Mouse (Mus musculus) CH12.LX (cell line): ENCODE results near the gene Zdhhc8. TPM values are rescaled to one million over a fixed set of nuclear protein-coding genes. Genes with fewer than 3 reads are reported as not detected.

ENCODE experiments used
- DNase-seq: peaks from one replicate; pipeline ENCODE4 v3.0.0-alpha.2; 2013; ENCODE audit errors: extremely low read depth
- H3K27ac ChIP-seq: 2 replicates; pipeline ENCODE4 v1.5.1; 2012; ENCODE audit warnings: low read depth, mild to moderate bottlenecking, control low read depth, moderate library complexity; ENCODE audit not compliant: insufficient read depth
- H3K27me3 ChIP-seq: replicated peaks from 2 replicates; pipeline ENCODE3; 2012; ENCODE audit warnings: inconsistent platforms
- H3K36me3 ChIP-seq, 2 experiments: replicated peaks in 1 of 2; 2 replicates each; pipeline versions ENCODE3 to v1.6.1; 2012; ENCODE audit warnings: inconsistent platforms in 1 of 2, low read length in 1 of 2, mild to moderate bottlenecking in 1 of 2, mixed read lengths in 1 of 2, moderate library complexity in 1 of 2; ENCODE audit not compliant: control insufficient read depth in 1 of 2, insufficient read depth in 1 of 2
- H3K4me1 ChIP-seq, 2 experiments: 2 replicates each; pipeline ENCODE4 v1.6.1; 2012; ENCODE audit warnings: inconsistent platforms in 1 of 2, moderate library complexity in 1 of 2; ENCODE audit not compliant: insufficient read depth in 2 of 2, control insufficient read depth in 1 of 2
- H3K4me2 ChIP-seq: 2 replicates; pipeline ENCODE4 v1.6.1; 2012; ENCODE audit warnings: low read depth, mild to moderate bottlenecking, control low read depth; ENCODE audit not compliant: poor library complexity, insufficient read depth, severe bottlenecking
- H3K4me3 ChIP-seq, 3 experiments: fragments of 150-350 bp in 1 of 3; sonication (generic) in 1 of 3; replicated peaks in 1 of 3; 2 replicates each; pipeline versions ENCODE3 to v1.5.1; 2011 to 2012; ENCODE audit warnings: low read depth in 2 of 3, low read length in 2 of 3, mild to moderate bottlenecking in 2 of 3, moderate library complexity in 2 of 3, control low read depth in 1 of 3, improper control_type of control experiment in 1 of 3, inconsistent platforms in 1 of 3, mixed read lengths in 1 of 3; ENCODE audit not compliant: poor library complexity in 1 of 3
- H3K79me2 ChIP-seq: replicated peaks from 2 replicates; pipeline ENCODE4 v1.6.1; 2012; ENCODE audit warnings: mild to moderate bottlenecking, moderate library complexity; ENCODE audit not compliant: control insufficient read depth, poor library complexity, insufficient read depth, severe bottlenecking; ENCODE audit errors: extremely low read depth
- H3K9ac ChIP-seq: 2 replicates; pipeline ENCODE4 v1.6.1; 2012; ENCODE audit warnings: low read depth, mild to moderate bottlenecking, control low read depth, moderate library complexity; ENCODE audit not compliant: insufficient read depth
- H3K9me3 ChIP-seq: replicated peaks from 2 replicates; pipeline ENCODE3; 2012; ENCODE audit warnings: low read length, inconsistent platforms, mixed read lengths
- CHD2 ChIP-seq: IDR thresholded peaks from 2 replicates; pipeline ENCODE4 v1.6.1; 2011; ENCODE audit warnings: low read length, improper control_type of control experiment
- CTCF ChIP-seq, 2 experiments: IDR thresholded peaks in 1 of 2; conservative IDR thresholded peaks in 1 of 2; 2 replicates each; pipeline ENCODE4 v1.5.1; 2011 to 2012; ENCODE audit warnings: low read depth in 2 of 2, low read length in 2 of 2, improper control_type of control experiment in 1 of 2, inconsistent platforms in 1 of 2, mild to moderate bottlenecking in 1 of 2, moderate library complexity in 1 of 2
- GABPA ChIP-seq: IDR thresholded peaks from 2 replicates; pipeline ENCODE4 v1.6.1; 2012; ENCODE audit warnings: low read depth, low read length, improper control_type of control experiment, inconsistent platforms; ENCODE audit not compliant: insufficient replicate concordance
- HCFC1 ChIP-seq: IDR thresholded peaks from 2 replicates; pipeline ENCODE4 v1.6.1; 2012; ENCODE audit warnings: low read depth, mild to moderate bottlenecking, inconsistent platforms, low read length, improper control_type of control experiment
- JUN ChIP-seq: IDR thresholded peaks from 2 replicates; pipeline ENCODE4 v1.6.1; 2011; ENCODE audit warnings: low read depth, mild to moderate bottlenecking, low read length, improper control_type of control experiment, moderate library complexity; ENCODE audit not compliant: insufficient read depth
- KAT2A ChIP-seq: IDR thresholded peaks from 2 replicates; pipeline ENCODE4 v1.6.1; 2012; ENCODE audit warnings: low read length, improper control_type of control experiment, inconsistent platforms; ENCODE audit not compliant: insufficient replicate concordance
- MAFK ChIP-seq: IDR thresholded peaks from 2 replicates; pipeline ENCODE4 v1.6.1; 2011; ENCODE audit warnings: low read length, improper control_type of control experiment; ENCODE audit not compliant: insufficient replicate concordance
- MAZ ChIP-seq: IDR thresholded peaks from 2 replicates; pipeline ENCODE4 v1.6.1; 2012; ENCODE audit warnings: low read depth, mild to moderate bottlenecking, inconsistent platforms, low read length, improper control_type of control experiment, moderate library complexity
- MEF2A ChIP-seq: IDR thresholded peaks from 2 replicates; pipeline ENCODE4 v1.6.1; 2014; ENCODE audit warnings: low read depth, mild to moderate bottlenecking, inconsistent platforms, low read length, improper control_type of control experiment, borderline replicate concordance
- MYC ChIP-seq: IDR thresholded peaks from 2 replicates; pipeline ENCODE4 v1.6.1; 2011; ENCODE audit warnings: low read depth, mild to moderate bottlenecking, improper control_type of control experiment, low read length
- NRF1 ChIP-seq: IDR thresholded peaks from 2 replicates; pipeline ENCODE4 v1.6.1; 2014; ENCODE audit warnings: low read depth, mild to moderate bottlenecking, inconsistent platforms, low read length, improper control_type of control experiment, moderate library complexity
- PAX5 ChIP-seq: IDR thresholded peaks from 2 replicates; pipeline ENCODE4 v1.6.1; 2012; ENCODE audit warnings: low read length, inconsistent platforms, mixed read lengths
- POLR2A ChIP-seq: IDR thresholded peaks from 2 replicates; pipeline ENCODE4 v1.6.1; 2011; ENCODE audit warnings: low read depth, mild to moderate bottlenecking, improper control_type of control experiment, low read length
- RAD21 ChIP-seq: IDR thresholded peaks from 2 replicates; pipeline ENCODE4 v1.6.1; 2011; ENCODE audit warnings: low read depth, mild to moderate bottlenecking, low read length, improper control_type of control experiment, moderate library complexity
- RCOR1 ChIP-seq: conservative IDR thresholded peaks from 2 replicates; pipeline ENCODE4 v1.6.1; 2012; ENCODE audit warnings: low read depth, mild to moderate bottlenecking, inconsistent platforms, low read length, improper control_type of control experiment
- SIN3A ChIP-seq: IDR thresholded peaks from 2 replicates; pipeline ENCODE4 v1.6.1; 2012; ENCODE audit warnings: low read length, improper control_type of control experiment, inconsistent platforms
- TBP ChIP-seq: conservative IDR thresholded peaks from 2 replicates; pipeline ENCODE4 v1.6.1; 2011; ENCODE audit warnings: low read depth, low read length, improper control_type of control experiment
- TCF12 ChIP-seq: IDR thresholded peaks from 2 replicates; pipeline ENCODE4 v1.6.1; 2014; ENCODE audit warnings: low read depth, mild to moderate bottlenecking, inconsistent platforms, low read length, improper control_type of control experiment
- USF2 ChIP-seq: conservative IDR thresholded peaks from 2 replicates; pipeline ENCODE4 v1.6.1; 2011; ENCODE audit warnings: low read depth, low read length, improper control_type of control experiment
- ZC3H11A ChIP-seq: IDR thresholded peaks from 2 replicates; pipeline ENCODE4 v1.6.1; 2012; ENCODE audit warnings: low read depth, mild to moderate bottlenecking, inconsistent platforms, low read length, improper control_type of control experiment
- ZKSCAN1 ChIP-seq: IDR thresholded peaks from 2 replicates; pipeline ENCODE4 v1.6.1; 2012; ENCODE audit warnings: low read depth, inconsistent platforms, low read length, improper control_type of control experiment, borderline replicate concordance
- ZMIZ1 ChIP-seq: IDR thresholded peaks from 2 replicates; pipeline ENCODE4 v1.6.1; 2012; ENCODE audit warnings: low read depth, mild to moderate bottlenecking, inconsistent platforms, low read length, improper control_type of control experiment
- ZNF384 ChIP-seq: IDR thresholded peaks from 2 replicates; pipeline ENCODE4 v1.6.1; 2012; ENCODE audit warnings: low read depth, low read length, improper control_type of control experiment, inconsistent platforms
- dilution Hi-C: fragments of 300-500 bp; cut with MboI; formaldehyde crosslinking; loops from 2 replicates; pipeline ENCODE4 v1.14.3; 2020; ENCODE audit warnings: low sequenced_read_pairs; ENCODE audit not compliant: extremely low pct_unique_long_range_greater_than_20kb, extremely low pct_ligation_motif_present
- in situ Hi-C: fragments of 300-500 bp; cut with MboI; formaldehyde crosslinking; loops from 3 replicates; pipeline ENCODE4 v1.14.3; 2019; ENCODE audit warnings: low sequenced_read_pairs, low pct_ligation_motif_present, low pct_unique_long_range_greater_than_20kb, mixed read lengths
- polyA plus RNA-seq: library from polyadenylated mRNA; unstranded; fragments of >175 nt; gene quantifications from 2 replicates; pipeline ENCODE4 v1.2.1, GENCODE M21; 2012; ENCODE audit warnings: low read depth; ENCODE audit not compliant: insufficient read length
- total RNA-seq, 2 experiments: library from RNA; depleted of rRNA; stranded (reverse); fragments of 300-350 nt in 1 of 2; fragments of >200 nt in 1 of 2; gene quantifications; 2 replicates each; pipeline ENCODE4 v1.2.3; 2012 to 2014

Zdhhc8 gene
- total and polyA plus RNA-seq, 3 experiments: 3.2 to 15.2 (median 10.3) TPM

- in situ Hi-C loops (no loop called here), dilution Hi-C loops (no loop called here)
These were observed 48.1 kb downstream of the Zdhhc8 start for GRCm38 (mm10) chr16:18186798-18187197.

GRCm38 (mm10) chr16:18185715-18186449 lies 49.1 kb downstream of the Zdhhc8 start:
- no peaks in the 10 kb centered on the region for H3K36me3 ChIP-seq
- H3K79me2 ChIP-seq: no peaks in the 10 kb centered on the region
- no peaks in the 10 kb centered on the region for H3K4me1 ChIP-seq
- H3K27me3 ChIP-seq: peaks cover 93% of the 10 kb centered on the region
- H3K4me3 ChIP-seq: no peak overlapping the region
- H3K27ac ChIP-seq: no peak overlapping the region
- no peak overlapping the region for H3K9ac ChIP-seq
- peaks cover 5% of the 10 kb centered on the region for H3K9me3 ChIP-seq
- DNase-seq: no peak
- in situ Hi-C loops: no loop called here
- H3K4me2 ChIP-seq: no peak overlapping the region
- dilution Hi-C loops: no loop called here
- TF ChIP-seq ZMIZ1: no peak
- TF ChIP-seq USF2: no peak
- TF ChIP-seq MAZ: no peak
- TF ChIP-seq ZC3H11A: no peak
- no peak for TF ChIP-seq RAD21
- no peak for TF ChIP-seq GABPA
- no peak for TF ChIP-seq TCF12
- no peak for TF ChIP-seq MYC
- TF ChIP-seq ZKSCAN1: no peak
- TF ChIP-seq MAFK: no peak
- no peak for TF ChIP-seq PAX5
- TF ChIP-seq CTCF (conservative IDR thresholded peaks at IDR 0.05 in 1 of 2, IDR thresholded peaks at IDR 0.05 in 1 of 2; ENCODE audit: low read depth in 2 of 2, low read length in 2 of 2): no peak
- TF ChIP-seq CHD2: no peak
- no peak for TF ChIP-seq RCOR1
- no peak for TF ChIP-seq SIN3A
- no peak for TF ChIP-seq MEF2A
- TF ChIP-seq NRF1: no peak
- TF ChIP-seq POLR2A: no peak
- no peak for TF ChIP-seq TBP

More at GRCm38 (mm10) chr16:18186798-18187197, 48.1 kb downstream of the Zdhhc8 start:
- H3K79me2 ChIP-seq: no peaks in the 10 kb centered on the region
- no peaks in the 10 kb centered on the region for H3K4me1 ChIP-seq
- no peak overlapping the region for H3K4me2 ChIP-seq
- peaks cover 5% of the 10 kb centered on the region for H3K9me3 ChIP-seq
- no peak overlapping the region for H3K4me3 ChIP-seq
- no peak overlapping the region for H3K9ac ChIP-seq
- DNase-seq: no peak
- TF ChIP-seq JUN (no peak), ZC3H11A (no peak), CTCF (conservative IDR thresholded peaks at IDR 0.05 in 1 of 2, IDR thresholded peaks at IDR 0.05 in 1 of 2; ENCODE audit: low read depth in 2 of 2, low read length in 2 of 2) (no peak), KAT2A (no peak), SIN3A (no peak), HCFC1 (no peak), ZNF384 (no peak), TBP (no peak)
- H3K36me3 ChIP-seq: no peaks in the 10 kb centered on the region
- H3K27me3 ChIP-seq: peaks cover 93% of the 10 kb centered on the region
- H3K27ac ChIP-seq: no peak overlapping the region
